Mouse (Mus musculus) common myeloid progenitor, adult 5-6 weeks (primary cell): ENCODE results near the gene Zbtb7b. TPM values are rescaled to one million over a fixed set of nuclear protein-coding genes. Genes with fewer than 3 reads are reported as not detected.

Experiments used
- ATAC-seq: replicated peaks from 2 replicates; pipeline ENCODE4 v1.8.0; 2016; ENCODE audit warnings: low read depth, mild to moderate bottlenecking, moderate TSS enrichment, inconsistent platforms; ENCODE audit not compliant: poor library complexity, severe bottlenecking
- total RNA-seq: library from RNA; stranded (forward); fragments of 200-1000, 187-1606 nt; gene quantifications from 2 replicates; pipeline ENCODE4 v1.2.3, GENCODE M21; 2017

Gene Zbtb7b
- total RNA-seq, 1 experiment from 2014 or later = 5.3 TPM

DNA sequence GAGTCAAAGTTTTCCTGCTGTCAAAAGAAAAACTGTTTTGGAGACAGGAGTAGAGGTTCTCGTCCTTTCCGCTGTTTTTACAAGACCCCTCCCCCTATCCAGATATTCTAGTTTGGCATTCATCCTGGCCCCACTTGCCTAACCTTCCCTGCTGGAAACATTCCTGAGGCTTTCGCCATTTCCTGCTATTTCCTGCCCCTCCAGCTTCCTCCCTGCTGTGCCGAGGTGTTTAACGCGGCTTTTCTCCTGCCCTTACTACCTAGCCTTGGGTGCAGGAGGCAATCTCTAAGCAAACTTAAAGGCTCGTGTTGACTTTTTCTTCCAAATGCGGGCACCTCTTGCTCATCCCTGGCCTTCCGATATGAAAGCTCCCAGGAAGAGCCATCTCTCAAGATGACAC is 25.0 kb upstream of the Zbtb7b start:
- no peak for ATAC-seq

DNA sequence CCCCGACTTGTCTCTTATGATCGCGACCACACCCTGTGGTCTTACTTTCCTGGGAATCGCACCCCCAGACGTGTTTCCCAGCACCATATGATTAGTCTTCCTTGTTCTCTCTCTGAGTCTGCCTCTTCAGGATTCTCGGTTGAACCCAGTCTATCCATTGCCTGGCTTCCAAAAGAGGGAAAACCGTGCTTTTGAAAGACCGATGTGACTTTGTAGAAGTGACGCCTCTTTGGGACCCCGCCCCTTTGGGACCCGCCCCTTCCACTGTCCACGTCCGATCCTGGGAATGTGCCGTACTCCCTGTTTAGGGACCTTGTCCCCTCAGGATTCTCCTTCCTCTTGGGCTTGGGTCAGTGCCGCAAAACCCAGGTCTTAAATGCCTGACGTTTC is 24.3 kb upstream of the Zbtb7b start:
- no peak for ATAC-seq

DNA sequence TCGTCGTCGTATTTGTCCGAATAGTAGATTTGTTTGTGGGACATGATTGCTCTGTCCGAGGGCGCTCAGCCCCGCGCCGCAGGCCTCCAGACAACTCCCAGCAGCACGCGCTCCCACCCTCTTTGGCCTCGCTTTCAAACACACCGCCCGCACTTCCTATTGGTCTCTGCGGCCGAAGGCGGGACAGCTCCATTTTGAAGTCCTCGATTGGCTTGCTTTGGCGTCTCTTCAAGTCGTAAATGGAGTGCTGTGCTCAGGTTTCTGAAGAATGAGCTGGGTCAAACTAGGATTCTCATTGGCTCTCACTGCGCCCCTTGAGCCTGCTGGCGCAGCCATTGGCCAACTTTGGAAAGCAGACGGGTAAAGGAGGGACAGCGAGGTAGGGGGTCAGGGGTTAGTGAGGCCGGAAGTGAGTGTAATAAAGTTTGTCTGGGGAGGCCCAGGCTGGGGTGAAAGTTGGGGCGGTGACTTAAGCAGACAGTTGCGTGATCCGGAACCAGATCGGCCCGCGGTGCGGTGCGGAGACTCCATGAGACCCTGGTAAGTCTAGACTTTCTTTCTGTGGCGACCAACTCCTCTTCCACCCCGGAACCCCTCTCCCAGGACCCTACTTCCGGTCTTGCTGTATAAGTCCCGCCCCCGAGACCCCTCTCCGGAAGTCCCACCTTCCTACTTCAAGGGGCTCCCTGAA is 23.7 kb upstream of the Zbtb7b start, which contains the start of the genes Cks1b and Shc1:
TSS of gene Cks1b (minus strand) at position 214 of the 691 bp plus-strand sequence.
TSS of gene Shc1 (plus strand) at position 274 of the 691 bp plus-strand sequence.
- peak; percentile 88 for ATAC-seq

DNA sequence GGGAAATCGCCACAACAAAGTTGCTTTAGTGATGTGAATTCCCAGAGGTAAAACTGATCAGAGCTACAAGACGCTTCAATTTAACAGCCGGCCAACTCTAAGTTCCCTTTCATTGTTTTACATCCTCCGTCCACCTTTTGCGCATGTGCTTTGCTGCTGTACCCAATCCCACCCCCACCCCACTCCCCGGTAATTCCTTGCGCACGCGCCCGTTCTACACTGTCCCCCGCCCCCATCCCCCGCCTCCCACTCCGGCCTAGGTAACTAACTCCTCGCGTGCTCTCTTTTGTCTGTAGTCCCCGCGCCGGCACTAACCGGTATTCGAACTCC is 23.2 kb upstream of the Zbtb7b start:
- ATAC-seq = peak; percentile 11

DNA sequence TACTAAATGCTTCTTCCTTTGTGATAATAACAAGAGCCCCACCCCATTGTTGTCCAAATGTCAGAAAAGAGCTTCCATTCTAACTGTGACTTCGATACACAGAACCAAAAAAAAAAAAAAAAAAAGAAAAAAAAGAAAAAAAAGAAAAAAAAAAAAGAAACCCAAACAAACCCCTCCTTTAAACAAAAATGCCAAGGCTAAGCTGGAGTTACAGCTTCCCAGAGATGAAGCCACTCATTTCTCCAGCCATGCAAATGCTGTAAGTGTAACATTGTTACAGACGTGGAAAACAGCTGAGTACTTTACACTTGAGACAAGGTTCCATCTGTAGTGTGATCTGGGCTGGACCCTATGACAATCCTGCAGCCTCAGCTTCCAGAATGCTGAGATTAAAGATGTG is 22.6 kb upstream of the Zbtb7b start:
- ATAC-seq = no peak

DNA sequence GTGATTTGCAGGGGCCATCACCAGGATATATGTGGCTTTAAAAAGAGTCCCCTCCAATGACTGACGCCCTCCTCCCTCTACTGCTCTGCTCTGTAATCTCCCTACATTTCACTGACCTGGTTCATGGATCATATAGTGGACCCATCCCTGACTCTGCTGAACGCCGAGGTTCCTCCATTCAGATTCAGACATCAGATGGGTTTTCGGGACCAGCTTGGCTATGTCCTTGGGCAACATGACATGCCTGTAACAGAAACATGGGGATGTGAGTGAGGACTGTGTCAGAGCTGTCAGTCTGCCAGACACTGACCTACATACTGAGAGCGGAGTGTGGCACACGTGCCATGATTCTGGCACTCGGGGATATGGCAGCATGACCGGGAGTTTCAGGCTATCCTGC is 21.6 kb upstream of the Zbtb7b start:
- ATAC-seq = no peak

DNA sequence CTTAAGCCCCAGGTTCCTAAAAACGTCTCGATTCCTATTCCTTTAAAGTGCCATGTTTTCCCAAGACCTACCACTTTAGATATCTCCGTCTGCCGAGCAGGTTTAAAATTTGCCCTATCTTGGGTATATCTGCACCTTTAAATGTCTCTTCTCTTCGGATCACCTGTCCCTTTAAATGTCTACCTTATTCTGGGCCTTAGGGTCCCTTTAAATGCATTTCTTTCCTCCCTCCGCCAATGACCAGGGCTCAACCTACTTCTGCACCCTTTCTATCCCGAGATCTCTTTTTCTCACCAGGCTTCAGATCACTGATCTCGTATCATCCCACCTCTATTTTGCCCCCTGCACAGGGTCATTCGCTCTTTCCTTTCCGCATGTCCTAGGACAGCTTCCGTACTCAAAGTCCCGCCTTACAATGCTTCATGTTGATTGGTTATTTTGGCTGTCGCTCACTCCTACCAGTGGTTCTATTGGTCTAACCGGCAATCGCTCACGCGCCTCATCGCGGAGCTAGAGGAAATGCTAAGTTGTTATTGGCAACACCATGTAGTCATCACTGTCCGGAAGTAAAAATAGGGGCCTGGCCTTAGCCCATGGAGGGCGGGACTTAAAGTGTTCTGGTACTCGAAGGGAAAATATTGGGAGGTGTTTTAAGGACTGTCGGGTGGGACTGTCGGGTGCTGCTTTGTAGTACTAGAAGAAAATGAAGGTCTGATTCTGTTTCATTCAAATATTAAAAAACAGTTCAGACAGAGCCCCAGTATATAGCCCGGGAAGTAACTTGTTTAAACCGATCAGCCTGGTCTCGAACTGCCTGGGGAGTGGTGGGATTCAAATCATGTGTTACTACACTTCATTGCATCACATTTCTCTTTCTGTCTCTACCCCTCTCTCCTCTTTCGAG is 17.2 kb upstream of the Zbtb7b start, which contains the start of gene Flad1:
TSS of gene Flad1 (minus strand) at position 381 of the 904 bp plus-strand sequence.
- peak; percentile 100 for ATAC-seq

DNA sequence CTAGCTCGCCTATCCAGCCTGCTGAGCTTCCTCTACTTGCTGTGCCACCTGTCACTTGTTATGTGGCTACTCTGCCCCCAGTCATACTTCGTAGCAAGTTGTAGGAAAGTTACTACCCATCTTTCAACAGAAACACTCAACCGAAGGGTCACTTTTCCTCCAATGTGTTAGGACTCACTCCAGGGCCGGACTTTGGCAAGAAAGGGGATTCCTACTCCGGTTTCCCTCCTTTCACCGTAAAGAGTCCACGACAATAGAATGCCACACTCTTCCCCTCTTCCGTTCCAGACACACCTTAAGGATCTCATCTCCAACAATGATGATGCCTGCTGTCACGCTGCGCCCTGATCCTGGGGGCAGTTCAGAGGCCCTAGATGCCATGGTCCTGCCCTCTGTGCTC is 16.3 kb upstream of the Zbtb7b start:
- ATAC-seq = no peak

DNA sequence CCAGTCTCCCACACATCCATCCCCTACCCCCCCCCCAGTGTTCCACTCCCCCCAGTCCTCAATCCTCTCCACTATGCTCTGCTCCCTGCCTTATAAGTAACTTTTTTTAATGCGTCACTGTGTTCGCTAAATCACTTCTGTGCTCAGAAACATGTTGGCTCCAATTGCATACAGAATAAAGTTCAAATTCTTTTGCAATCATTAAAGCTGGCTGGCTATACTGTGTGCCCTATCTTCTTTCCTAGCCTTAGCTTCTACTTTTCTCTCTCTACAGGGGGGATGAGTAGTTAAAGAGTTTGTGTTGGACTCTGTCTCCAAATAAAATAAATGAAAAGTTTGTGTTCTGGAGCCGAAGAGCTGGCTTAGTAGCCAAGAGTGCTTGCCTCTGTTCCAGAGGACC is 15.1 kb upstream of the Zbtb7b start:
- ATAC-seq = no peak

DNA sequence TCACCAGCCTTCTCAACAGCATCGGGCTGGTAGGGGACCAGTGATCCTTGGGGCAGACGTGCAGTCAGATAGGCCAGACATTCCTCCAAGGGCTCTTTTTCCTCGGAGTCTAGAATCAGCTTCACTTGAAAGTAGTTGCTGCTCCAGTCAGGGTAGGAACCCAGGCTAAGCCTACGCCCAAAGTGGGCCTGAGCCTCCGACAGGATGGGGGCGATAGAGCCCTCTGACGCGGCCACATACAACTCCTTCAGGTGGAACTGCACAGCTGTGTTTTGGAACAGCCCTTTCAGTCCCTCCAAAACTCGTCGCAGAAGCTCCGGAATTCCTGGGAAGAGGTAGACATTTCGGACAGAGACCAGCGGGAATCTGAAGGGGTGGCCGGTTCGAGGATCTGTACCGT is 13.9 kb upstream of the Zbtb7b start:
- ATAC-seq = no peak

DNA sequence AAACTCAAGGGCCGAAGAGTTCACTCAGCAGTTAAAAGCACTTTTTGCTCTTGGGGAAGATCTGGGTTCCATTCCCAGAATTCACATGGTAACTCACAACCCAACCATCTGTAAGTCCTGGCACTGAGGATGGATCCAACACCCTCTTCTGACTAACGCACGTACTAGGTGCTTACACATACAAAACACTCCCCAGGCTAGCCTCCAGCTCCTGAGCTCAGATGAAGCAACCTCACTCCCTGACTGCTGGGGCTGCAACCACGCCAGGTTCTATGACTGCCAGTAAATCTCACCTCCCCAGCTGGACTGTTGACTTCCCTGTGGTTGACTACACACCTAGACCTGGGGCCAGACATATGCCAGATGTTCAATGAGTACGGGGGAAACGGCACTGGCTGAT is 12.3 kb upstream of the Zbtb7b start:
- no peak for ATAC-seq

DNA sequence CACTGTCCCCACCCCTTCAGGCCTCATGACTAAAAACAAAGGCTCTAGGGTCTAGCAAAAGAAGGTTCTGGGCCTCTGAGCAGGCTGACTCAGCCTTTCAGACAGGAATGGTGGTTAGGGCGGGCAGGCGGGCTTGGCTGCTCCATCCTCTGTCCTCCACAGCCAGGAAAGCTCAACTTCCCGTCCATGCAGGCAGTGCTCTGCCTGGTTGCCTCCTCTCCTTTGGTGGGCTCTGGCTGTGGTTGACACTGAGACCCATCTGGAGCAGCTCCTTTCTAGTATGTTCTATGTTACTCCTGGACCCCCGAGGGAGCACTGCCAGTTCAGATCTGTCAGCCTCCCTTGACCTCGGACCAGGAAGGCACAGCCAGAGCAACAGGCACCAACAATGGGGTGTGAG is 8.1 kb upstream of the Zbtb7b start, which contains the start of gene Lenep:
TSS of gene Lenep (minus strand) at position 101 of the 400 bp plus-strand sequence.
- ATAC-seq = no peak

DNA sequence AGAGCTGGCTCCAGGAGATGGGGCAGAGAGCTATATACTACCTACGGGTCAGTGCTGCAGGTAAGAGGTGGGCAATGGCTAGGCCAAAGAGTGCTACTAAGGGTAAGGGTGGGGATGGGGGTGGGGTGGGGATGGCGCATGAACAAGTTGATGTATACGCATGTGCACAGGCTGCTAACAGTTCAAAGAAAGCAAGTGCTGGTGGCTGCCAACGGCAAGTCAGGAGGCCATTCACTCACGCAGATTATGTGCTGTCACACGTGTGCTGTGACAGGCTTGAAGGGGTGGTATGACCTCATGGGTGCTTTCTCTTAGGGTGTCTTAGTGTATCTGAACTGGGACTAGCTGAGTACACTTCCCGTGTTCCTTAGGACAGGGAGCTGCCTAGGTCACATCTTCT is 6.8 kb upstream of the Zbtb7b start:
- no peak for ATAC-seq

DNA sequence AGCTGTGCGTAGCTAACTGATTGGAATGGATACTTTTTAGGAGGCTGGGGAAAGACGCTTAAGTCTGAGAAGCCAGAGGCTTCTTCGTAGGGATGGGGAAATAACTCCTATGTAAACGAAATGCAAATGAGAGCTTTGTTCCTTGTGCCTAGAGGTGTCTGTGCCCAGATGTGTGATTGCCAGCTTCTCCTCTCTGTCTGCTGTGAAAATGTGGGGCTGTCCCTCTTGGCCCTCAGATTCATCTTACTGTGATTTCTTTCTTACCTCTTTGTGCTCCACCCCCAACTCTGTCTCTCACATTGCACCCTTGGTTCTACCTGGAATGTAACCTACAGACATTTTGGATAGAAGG is 2.1 kb upstream of the Zbtb7b start:
- ATAC-seq = no peak

DNA sequence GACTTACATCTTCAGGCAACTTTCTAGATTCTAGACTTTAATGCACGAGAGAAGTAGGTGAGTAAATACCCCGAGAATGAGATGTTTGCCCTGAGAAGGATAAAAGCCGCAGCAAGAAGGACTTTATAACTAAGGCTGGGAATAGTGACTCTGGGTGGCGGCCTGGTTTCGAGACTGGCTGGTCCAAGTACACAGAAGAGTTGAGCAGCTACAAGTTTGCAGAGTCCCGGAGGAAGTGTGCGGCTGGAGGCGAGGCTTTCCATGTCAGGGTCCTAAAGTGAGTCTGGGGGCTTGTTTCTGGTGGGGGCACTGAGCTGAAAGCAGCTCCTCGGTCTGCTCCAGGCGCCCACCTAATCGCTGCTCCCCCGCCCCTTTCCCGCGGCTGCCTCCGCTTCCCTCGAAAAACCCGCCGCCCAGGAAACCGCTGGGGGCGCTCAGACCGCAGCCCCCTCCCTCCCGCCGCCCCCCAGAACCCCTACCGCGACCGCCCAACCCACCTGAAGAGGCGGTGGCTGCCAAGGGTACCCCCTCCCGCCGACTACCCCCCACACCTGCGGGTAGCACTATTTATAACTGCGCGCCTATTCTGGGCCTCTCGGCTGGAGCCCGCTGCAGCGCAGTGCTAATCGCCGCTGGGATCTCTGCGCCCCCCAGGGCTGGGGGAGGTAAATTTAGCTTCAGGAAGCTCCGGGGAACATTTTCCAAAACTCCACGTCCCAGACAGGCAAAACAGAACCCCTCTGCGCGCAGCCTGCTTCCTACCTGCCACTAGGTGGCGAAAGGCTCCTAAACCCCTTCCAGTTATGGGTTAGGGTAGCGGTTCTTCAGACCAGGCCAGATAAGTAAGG is 1.5 kb upstream of the Zbtb7b start:
- 0 out of 2 replicates have a peak, but pooled peaks have one; percentile 20 for ATAC-seq

DNA sequence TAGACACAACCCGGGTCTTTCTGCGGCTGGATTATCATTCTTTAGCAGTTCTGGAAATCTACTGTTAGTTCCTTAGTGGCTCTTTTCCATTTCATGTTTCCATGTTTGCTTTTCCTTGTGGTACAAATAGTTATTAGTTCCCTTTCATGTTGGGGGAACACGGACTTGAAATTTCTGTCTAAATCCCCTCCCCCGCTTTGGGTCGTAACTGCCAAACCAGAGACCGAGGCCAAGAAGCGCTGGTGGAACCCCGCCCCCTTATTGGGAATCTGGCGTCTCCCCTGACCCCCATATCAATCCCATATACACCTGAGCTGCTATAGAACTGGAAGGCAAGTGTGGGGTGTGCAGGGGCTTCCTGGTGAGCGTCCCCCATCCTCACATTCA is 836 bp upstream of the Zbtb7b start:
- no peak for ATAC-seq

DNA sequence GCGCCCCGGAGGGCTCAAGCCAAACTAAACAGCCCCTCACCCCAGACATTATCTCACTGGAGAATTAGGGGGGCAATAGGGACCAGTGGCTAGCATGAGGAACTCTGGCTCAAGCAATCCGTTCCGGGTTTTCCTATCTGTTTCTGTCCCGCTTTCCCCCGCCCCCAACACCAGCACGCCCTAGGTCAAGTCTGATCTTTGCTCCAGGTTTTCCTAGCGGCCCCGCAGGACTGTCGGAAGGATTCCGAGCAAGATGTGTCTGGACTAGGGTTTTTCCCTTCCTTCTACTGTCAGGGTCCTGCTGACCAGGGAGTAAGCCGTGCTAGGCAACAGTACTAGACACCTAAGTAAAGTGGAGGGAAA is 299 bp upstream of the Zbtb7b start:
- peak; percentile 12 for ATAC-seq

DNA sequence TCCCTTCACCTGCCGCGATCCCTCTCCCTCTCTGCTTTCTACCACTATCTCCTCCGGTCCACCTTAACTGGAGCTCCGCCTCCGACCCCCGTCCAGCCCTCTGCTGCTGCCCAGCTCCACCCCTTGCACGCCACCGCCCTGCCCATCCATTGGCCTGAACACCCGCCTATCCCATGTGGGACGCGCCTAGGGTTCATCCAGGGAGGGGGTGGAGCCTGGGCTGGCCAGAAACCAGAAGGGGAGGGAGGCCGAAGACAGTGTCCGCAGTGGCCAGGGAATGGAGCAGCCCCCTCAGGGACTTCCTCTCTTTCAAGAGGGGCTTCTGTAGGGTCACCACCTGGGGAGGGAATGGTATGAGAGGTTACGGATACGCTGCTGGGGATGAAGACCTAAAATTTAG is 971 bp downstream of the Zbtb7b start:
- peak; percentile 79 for ATAC-seq

DNA sequence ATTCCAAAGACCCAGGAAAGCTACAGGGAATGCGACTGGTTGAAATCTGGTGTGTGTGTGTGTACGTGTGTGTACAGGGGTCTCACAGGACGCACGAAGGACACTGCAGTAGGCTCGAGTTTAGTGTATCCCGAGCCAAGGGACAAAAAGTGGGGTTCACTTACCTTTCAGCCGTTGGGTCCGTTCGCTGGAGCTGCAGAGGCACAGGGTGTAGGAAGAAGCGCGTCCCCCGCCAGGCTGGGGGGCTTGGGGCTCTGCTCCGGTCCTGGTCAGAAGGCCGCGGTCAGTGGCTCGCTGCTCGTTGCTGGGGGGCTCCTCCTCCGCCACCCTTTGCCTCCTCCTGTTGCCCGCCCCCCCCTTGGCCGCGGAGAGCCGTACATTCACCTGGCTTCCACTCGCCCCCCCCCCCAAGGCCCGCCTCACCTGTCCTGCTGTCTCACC is 1.7 kb downstream of the Zbtb7b start:
- ATAC-seq = no peak

DNA sequence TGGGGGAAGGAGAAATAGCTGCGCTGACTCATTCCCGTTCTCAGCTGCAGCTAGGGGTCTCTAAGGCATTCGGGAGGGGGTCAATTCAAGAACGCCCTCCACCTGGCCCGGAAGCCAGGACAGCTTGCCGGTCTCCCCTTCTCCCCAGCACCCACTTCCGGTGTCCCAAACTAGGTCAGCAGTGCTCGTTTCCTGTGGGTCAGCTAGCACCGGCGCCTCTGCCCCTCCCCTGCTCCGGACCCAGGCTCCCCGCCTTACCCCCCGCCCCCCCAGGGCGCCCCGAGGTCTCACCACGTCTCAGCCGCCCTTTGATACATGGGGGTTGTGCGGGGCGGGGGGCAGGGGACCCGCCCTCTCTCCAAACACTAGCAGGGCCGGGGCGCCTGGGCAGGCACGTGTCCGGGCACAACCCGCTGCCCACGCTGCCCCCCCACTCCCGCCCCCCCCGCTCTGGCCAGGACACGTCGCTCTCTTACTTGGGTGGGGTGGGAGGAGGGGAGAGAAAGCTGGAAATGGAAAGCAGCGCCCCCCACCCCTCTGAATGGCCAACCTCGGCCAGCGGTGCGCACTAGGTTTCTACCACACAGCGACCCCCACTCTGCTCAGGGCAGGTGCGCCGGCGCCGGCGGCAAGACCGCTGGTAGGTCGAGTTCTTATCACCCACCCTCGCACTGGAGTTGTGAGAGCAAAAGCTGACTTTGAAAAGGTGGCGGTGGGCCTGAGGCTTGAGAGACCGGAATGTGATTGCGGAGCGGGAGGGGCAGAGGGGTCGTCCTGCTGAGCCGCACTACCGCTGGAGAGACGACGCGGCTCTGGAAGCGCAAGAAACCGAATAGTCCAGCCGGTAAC is 2.7 kb downstream of the Zbtb7b start:
- no peak for ATAC-seq
